Mouse (Mus musculus): ENCODE results near the gene Vapb. TPM values are rescaled to one million over a fixed set of nuclear protein-coding genes. Genes with fewer than 3 reads are reported as not detected.

Vapb gene
- total RNA-seq (2023): 10 to 100 TPM; 75.5 to 81.2 TPM

DNA sequence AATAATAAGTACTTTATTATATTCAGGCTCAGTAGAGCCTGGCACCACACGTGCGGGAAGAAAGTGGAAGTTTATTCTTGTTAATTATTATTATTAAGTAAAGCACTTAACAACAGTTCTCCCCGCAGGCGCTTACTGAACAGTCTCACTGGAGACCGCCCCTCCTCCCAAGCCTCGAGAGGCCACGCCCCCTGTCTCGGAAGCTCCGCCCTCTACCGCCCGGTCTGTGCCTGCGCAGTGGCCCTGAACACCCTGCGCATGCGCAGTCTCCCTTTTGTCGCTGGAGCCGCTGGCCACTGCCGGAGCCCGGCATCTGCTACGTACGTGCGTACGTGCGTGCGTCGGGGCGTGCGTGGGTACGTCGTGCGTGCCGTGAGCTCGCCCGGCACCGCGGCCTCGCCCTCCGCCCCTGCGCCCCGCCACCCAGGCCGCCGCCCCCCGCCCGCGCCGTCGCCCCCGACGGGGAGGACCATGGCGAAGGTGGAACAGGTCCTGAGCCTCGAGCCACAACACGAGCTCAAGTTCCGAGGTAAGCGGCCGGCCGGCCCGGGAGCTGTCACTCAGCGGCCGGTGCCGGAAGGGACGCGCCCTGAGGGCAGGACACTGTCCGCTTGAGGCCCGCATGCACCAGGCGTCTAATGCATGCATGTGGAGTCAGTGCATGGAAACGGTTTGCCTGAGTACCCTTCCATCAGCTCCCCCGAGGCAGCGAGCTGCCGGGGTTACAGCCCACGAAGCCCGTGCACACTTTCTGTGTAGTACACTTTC, at the start of gene Vapb:
Vapb (plus strand) TSS at position 290 of the 768 bp plus-strand sequence.

DNA sequence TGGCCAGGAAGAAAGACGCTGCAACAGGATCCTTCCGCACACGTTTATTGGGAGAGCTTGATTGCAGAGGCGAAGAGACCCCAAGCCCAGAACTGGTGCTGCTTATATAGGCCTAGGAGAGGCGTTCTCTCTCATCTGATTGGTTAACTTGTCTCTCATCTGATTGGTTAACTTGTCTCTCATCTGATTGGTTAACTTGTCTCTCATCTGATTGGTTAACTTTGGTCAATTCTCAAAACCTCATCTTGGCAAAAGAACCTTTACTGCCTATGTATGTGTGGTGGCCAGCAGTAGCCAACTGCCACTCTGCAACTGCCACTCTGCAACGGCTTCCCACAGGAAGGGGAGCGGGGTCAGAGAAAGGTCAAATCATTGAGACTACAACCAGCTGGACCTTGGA, 18.2 kb upstream of the Vapb start, which contains the start of gene 1700010B08Rik:
1700010B08Rik (plus strand) TSS at position 301 of the 400 bp plus-strand sequence.

Other genes with a start within 250 kb of the Vapb start
- not detected for gene 1700021F07Rik, start 214.9 kb upstream of the Vapb start, total RNA-seq (2023)
- gene Ankrd60, start 159.1 kb upstream of the Vapb start, total RNA-seq (2023): not detected
- gene Rab22a, start 77.8 kb upstream of the Vapb start, total RNA-seq (2023): 10 to 100 TPM; 19.6 to 25.3 TPM
- not detected for gene 1700010B08Rik, start 18.1 kb upstream of the Vapb start, total RNA-seq (2023)